ENCODE assay signal across 8 mouse cellular contexts in the genomic region with DNA sequence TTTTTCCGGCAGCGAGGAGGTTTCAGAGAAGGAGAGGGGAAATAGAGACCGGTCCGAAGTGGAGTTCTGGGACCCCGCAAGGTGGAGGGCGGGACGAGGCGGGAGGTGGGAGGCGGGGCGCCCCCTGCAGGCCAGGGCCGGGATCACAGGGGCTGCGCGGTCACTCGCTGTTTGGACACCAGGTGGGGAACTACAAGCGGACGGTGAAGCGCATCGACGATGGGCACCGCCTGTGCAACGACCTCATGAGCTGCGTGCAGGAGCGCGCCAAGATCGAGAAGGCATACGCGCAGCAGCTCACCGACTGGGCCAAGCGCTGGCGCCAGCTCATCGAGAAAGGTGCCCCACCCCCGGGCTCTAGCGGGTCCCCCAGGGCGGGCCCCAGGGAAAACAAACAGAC. TPM values are rescaled to one million over a fixed set of nuclear protein-coding genes. Genes with fewer than 3 reads are reported as not detected.
A peak's percentile ranks its signal among the peaks of the same experiment; 100 is the strongest.
DNase-seq lines count a peak whose midpoint lies in the region; ATAC-seq and TF ChIP-seq lines count a peak whose summit lies in the region.

No protein-coding gene starts in this region.

- H3K4me1 ChIP-seq in limb, embryonic 10.5 days = peaks cover 12% of the 10 kb centered on the region
- H3K4me1 ChIP-seq in midbrain, embryonic 10.5 days = peaks cover 25% of the 10 kb centered on the region
- no peaks in the 10 kb centered on the region for H3K4me1 ChIP-seq in stomach, postnatal 0 days (replicated peaks; ENCODE audit: control insufficient read depth, insufficient read depth)

- peak overlapping the region; percentile 48 for H3K4me2 ChIP-seq in stomach, postnatal 0 days (replicated peaks; ENCODE audit: low read depth)

- H3K4me3 ChIP-seq in limb, embryonic 10.5 days = peak overlapping the region; percentile 43
- peak overlapping the region; percentile 49 for H3K4me3 ChIP-seq in midbrain, embryonic 10.5 days
- H3K4me3 ChIP-seq in stomach, postnatal 0 days (ENCODE audit: low read depth, low read length) = peak overlapping the region; percentile 14; the same call in 1 of the 2 replicates

- peak; percentile 78 for TF ChIP-seq CTCF in stomach, postnatal 0 days (IDR thresholded peaks at IDR 0.05; ENCODE audit: low read depth)

- intact Hi-C loops in heart, postnatal 10 days (cut with DNase I) = no loop called here
- intact Hi-C loops in left cerebral cortex, postnatal 25 days (cut with DNase I) = no loop called here

- H3K36me3 ChIP-seq in limb, embryonic 10.5 days = no peaks in the 10 kb centered on the region
- H3K36me3 ChIP-seq in midbrain, embryonic 10.5 days = no peaks in the 10 kb centered on the region
- no peaks in the 10 kb centered on the region for H3K36me3 ChIP-seq in stomach, postnatal 0 days (ENCODE audit: control insufficient read depth, insufficient read depth, low read length)

- 1% methylated on average over 34 of the region's 34 CpGs for WGBS in limb, embryonic 10.5 days
- whole genome bisulfite sequencing in midbrain, embryonic 10.5 days = 1% methylated on average over 34 of the region's 34 CpGs
- 2% methylated on average over 33 of the region's 34 CpGs for whole genome bisulfite sequencing in stomach, postnatal 0 days

- no peaks in the 10 kb centered on the region for H3K9me3 ChIP-seq in limb, embryonic 10.5 days (replicated peaks)
- peaks cover 17% of the 10 kb centered on the region for H3K9me3 ChIP-seq in midbrain, embryonic 10.5 days (replicated peaks)
- no peaks in the 10 kb centered on the region for H3K9me3 ChIP-seq in stomach, postnatal 0 days (ENCODE audit: control insufficient read depth, low read length)

- peak overlapping the region; percentile 23; the same call in 1 of the 2 replicates for H3K9ac ChIP-seq in stomach, postnatal 0 days (ENCODE audit: low read length)

- H3K27me3 ChIP-seq in limb, embryonic 10.5 days (ENCODE audit: low read depth, poor library complexity, severe bottlenecking) = peaks cover 52% of the 10 kb centered on the region
- peaks cover 54% of the 10 kb centered on the region for H3K27me3 ChIP-seq in midbrain, embryonic 10.5 days (ENCODE audit: low read depth, poor library complexity, severe bottlenecking)
- H3K27me3 ChIP-seq in stomach, postnatal 0 days (ENCODE audit: control insufficient read depth, insufficient read depth, low read length) = no peaks in the 10 kb centered on the region

- DNase-seq in A20 (ENCODE audit: low read depth, low spot score) = peak; percentile 55
- peak; percentile 47 for DNase-seq in Muller cell, postnatal 12 days (ENCODE audit: inconsistent ontology term)
- peak; percentile 83 for DNase-seq in embryo, embryonic 9.5 days (ENCODE audit: extremely low spot score)
- DNase-seq in heart, postnatal 10 days = peak; percentile 44 to 65
- peak; percentile 87 for DNase-seq in limb, embryonic 10.5 days (ENCODE audit: low spot score)
- peak; percentile 80 for DNase-seq in midbrain, embryonic 10.5 days (ENCODE audit: low spot score)
- DNase-seq in stomach, postnatal 0 days (ENCODE audit: low spot score) = peak; percentile 78
- no peak for DNase-seq in left cerebral cortex, postnatal 25 days (ENCODE audit: low spot score in 2 of 2)

- TF ChIP-seq EP300 in stomach, postnatal 0 days (optimal IDR thresholded peaks at IDR 0.05) = no peak

- peak overlapping the region; percentile 42; the same call in 1 of the 2 replicates for H3K27ac ChIP-seq in limb, embryonic 10.5 days
- H3K27ac ChIP-seq in midbrain, embryonic 10.5 days (replicated peaks) = peak overlapping the region; percentile 67; the same call in 1 of the 2 replicates
- H3K27ac ChIP-seq in stomach, postnatal 0 days (replicated peaks) = no peak overlapping the region

- peak; percentile 59 for ATAC-seq in stomach, postnatal 0 days (ENCODE audit: low FRiP score, low TSS enrichment)

RNA-seq across cellular contexts. Expression of gene Spdef, which starts 26.2 kb away (rescaled TPM):
- under 1 TPM in 1 of 2 experiments, not detected in 1; 0.29 TPM for total RNA-seq in heart, postnatal 10 days (2021)
- 0.26 TPM in 1 of 2 replicates, not detected in the other for polyA plus RNA-seq in limb, embryonic 10.5 days (2016; fragmentation: Nextera tagmentation; extraction: Ambion mirVana)
- 0.16 and 0.25 TPM in 2 replicates for polyA plus RNA-seq in midbrain, embryonic 10.5 days (2016; fragmentation: Nextera tagmentation; extraction: Ambion mirVana)
- polyA plus RNA-seq in stomach, postnatal 0 days (2015; fragmentation: Nextera tagmentation; extraction: Ambion mirVana) = 28.0 and 29.7 TPM in 2 replicates
- total RNA-seq in left cerebral cortex, postnatal 25 days (2021) = under 1 TPM in 1 of 2 experiments, not detected in 1; 0.21 TPM

RNA-seq across cellular contexts. Expression of gene Pacsin1, which starts 47.2 kb away (rescaled TPM):
- total RNA-seq in heart, postnatal 10 days (2021) = under 1 TPM; 0.05 to 0.20 TPM
- polyA plus RNA-seq in limb, embryonic 10.5 days (2016; fragmentation: Nextera tagmentation; extraction: Ambion mirVana) = 5.8 and 6.0 TPM in 2 replicates
- 3.1 and 3.3 TPM in 2 replicates for polyA plus RNA-seq in midbrain, embryonic 10.5 days (2016; fragmentation: Nextera tagmentation; extraction: Ambion mirVana)
- polyA plus RNA-seq in stomach, postnatal 0 days (2015; fragmentation: Nextera tagmentation; extraction: Ambion mirVana) = 1.2 and 1.4 TPM in 2 replicates
- total RNA-seq in left cerebral cortex, postnatal 25 days (2021) = 100 to 1,000 TPM; 428 to 433 TPM

Comparison
In these comparisons a context has a peak if more than half of its experiments do, and no peak if none do; other contexts are left out.
1. DNase-seq: peak in A20 (single experiment), Muller cell, postnatal 12 days (single experiment), embryo, embryonic 9.5 days (single experiment), heart, postnatal 10 days (2 of 2), limb, embryonic 10.5 days (single experiment), midbrain, embryonic 10.5 days (single experiment) and stomach, postnatal 0 days (single experiment); none in left cerebral cortex, postnatal 25 days (0 of 2).
2. RNA of gene Spdef, which starts 26.2 kb away (polyA plus RNA-seq): 28.0 to 29.7 TPM in stomach, postnatal 0 days; 0.26 TPM in limb, embryonic 10.5 days and 0.16 to 0.25 TPM in midbrain, embryonic 10.5 days; every median in the first group is over 10 times any median in the second.
3. Peak in every context shown above with its lines, with median percentiles within 50 percentile points of each other: H3K4me3 ChIP-seq.